Mouse (Mus musculus) CH12.LX (cell line): ENCODE measurements around the gene H2-Ab1.
A peak's percentile ranks its signal among the peaks of the same experiment; 100 is the strongest.

ENCODE experiments used
- CHD1 ChIP-seq: IDR thresholded peaks from 2 replicates; pipeline ENCODE4 v1.6.1; 2012; ENCODE audit warnings: low read depth, low read length, improper control_type of control experiment, inconsistent platforms
- CTCF ChIP-seq, 2 experiments: IDR thresholded peaks in 1 of 2; conservative IDR thresholded peaks in 1 of 2; 2 replicates each; pipeline ENCODE4 v1.5.1; 2011 to 2012; ENCODE audit warnings: low read depth in 2 of 2, low read length in 2 of 2, improper control_type of control experiment in 1 of 2, inconsistent platforms in 1 of 2, mild to moderate bottlenecking in 1 of 2, moderate library complexity in 1 of 2
- E2F4 ChIP-seq: IDR thresholded peaks from 2 replicates; pipeline ENCODE4 v1.6.1; 2011; ENCODE audit warnings: low read depth, low read length, improper control_type of control experiment; ENCODE audit not compliant: insufficient replicate concordance
- ELF1 ChIP-seq: IDR thresholded peaks from 2 replicates; pipeline ENCODE4 v1.6.1; 2014; ENCODE audit warnings: low read depth, mild to moderate bottlenecking, inconsistent platforms, low read length, improper control_type of control experiment
- EP300 ChIP-seq: IDR thresholded peaks from 2 replicates; pipeline ENCODE4 v1.6.1; 2011; ENCODE audit warnings: low read length, improper control_type of control experiment
- ETS1 ChIP-seq: conservative IDR thresholded peaks from 2 replicates; pipeline ENCODE4 v1.6.1; 2012; ENCODE audit warnings: low read depth, mild to moderate bottlenecking, inconsistent platforms, low read length, improper control_type of control experiment, moderate library complexity
- GABPA ChIP-seq: IDR thresholded peaks from 2 replicates; pipeline ENCODE4 v1.6.1; 2012; ENCODE audit warnings: low read depth, low read length, improper control_type of control experiment, inconsistent platforms; ENCODE audit not compliant: insufficient replicate concordance
- KAT2A ChIP-seq: IDR thresholded peaks from 2 replicates; pipeline ENCODE4 v1.6.1; 2012; ENCODE audit warnings: low read length, improper control_type of control experiment, inconsistent platforms; ENCODE audit not compliant: insufficient replicate concordance
- MAX ChIP-seq: IDR thresholded peaks from 2 replicates; pipeline ENCODE4 v1.6.1; 2011; ENCODE audit warnings: low read length, improper control_type of control experiment
- POLR2A ChIP-seq: IDR thresholded peaks from 2 replicates; pipeline ENCODE4 v1.6.1; 2011; ENCODE audit warnings: low read depth, mild to moderate bottlenecking, improper control_type of control experiment, low read length
- ZKSCAN1 ChIP-seq: IDR thresholded peaks from 2 replicates; pipeline ENCODE4 v1.6.1; 2012; ENCODE audit warnings: low read depth, inconsistent platforms, low read length, improper control_type of control experiment, borderline replicate concordance
- ZNF384 ChIP-seq: IDR thresholded peaks from 2 replicates; pipeline ENCODE4 v1.6.1; 2012; ENCODE audit warnings: low read depth, low read length, improper control_type of control experiment, inconsistent platforms

DNA sequence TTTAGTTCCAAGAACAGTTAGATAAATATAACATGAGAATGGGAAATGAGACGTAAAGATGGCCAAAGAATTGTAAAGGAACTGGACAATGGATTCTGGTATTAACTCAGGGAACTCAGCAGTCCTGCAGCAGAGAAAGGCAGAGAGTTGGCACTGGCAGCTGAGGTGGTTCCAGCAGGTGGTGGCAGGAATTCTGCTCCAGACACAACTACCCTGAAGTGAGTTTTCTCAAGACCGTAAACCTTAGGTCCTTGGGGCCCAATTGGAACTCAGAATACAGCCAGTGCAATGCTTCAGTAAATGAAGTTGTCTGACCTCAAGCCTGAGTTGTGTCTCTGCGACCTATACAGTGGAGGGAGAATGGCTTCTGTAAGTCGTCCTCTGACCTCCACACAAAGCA lies 36.8 kb downstream of the H2-Ab1 start:
- TF ChIP-seq CTCF (conservative IDR thresholded peaks at IDR 0.05 in 1 of 2, IDR thresholded peaks at IDR 0.05 in 1 of 2; ENCODE audit: low read depth in 2 of 2, low read length in 2 of 2) (no peak), POLR2A (no peak), EP300 (no peak), ZNF384 (no peak), MAX (no peak), ZKSCAN1 (no peak), ELF1 (no peak), E2F4 (no peak), CHD1 (no peak), GABPA (no peak), ETS1 (0 out of 2 replicates have a peak, but pooled peaks have one; percentile 6), KAT2A (no peak)
